Mouse (Mus musculus): ENCODE measurements around the gene Hhat.

Gene Hhat

DNA sequence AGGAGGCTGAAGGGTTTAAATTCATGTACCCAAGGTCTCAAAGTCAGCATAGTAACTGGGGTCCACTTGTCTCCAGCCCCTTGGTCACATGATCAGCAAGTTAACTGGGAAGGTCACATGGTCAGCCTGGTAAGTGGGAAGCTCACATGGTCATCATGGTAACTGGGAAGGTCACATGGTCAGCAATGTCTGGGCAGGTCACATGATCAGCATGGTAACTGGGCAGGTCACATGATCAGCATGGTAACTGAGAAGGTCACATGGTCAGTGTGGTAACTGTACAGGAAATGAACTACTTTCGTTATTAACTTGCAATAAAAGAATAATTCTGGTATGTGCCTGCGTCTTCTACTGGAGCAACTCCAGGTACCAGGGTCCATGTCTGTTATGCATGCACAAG lies 29.1 kb downstream of the Hhat start:
- TF ChIP-seq GATA4 (IDR thresholded peaks at IDR 0.05; ENCODE audit: insufficient replicate concordance, low read length) = no peak

- no peak for TF ChIP-seq GATA4 (IDR thresholded peaks at IDR 0.05; ENCODE audit: insufficient replicate concordance, low read length)
Observed at GRCm38 (mm10) chr1:192736524-192736923, 34.5 kb downstream of the Hhat start.

- TF ChIP-seq GATA4 (IDR thresholded peaks at IDR 0.05; ENCODE audit: insufficient replicate concordance, low read length) = no peak
Observed at GRCm38 (mm10) chr1:192736002-192736426, 35.0 kb downstream of the Hhat start.

DNA sequence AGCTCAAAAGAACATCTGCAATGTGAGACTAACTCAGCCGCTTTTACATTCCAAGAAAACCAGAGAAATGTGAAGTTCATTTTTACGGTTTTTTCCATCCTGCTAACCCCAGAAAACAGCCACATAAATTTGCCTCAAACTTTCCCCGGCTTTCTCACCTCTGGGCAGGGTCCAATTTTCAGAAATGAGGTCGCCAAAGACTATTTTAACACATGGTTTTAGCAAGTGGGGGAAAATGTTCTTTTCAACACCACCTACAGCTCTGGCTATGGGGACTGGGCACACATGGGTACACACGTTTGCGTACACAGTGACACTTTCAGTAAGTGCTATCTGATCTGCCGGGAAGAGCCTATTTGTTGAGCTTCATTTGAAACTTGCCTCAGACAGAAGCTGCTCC lies 40.5 kb downstream of the Hhat start:
- TF ChIP-seq GATA4 (IDR thresholded peaks at IDR 0.05; ENCODE audit: insufficient replicate concordance, low read length) = no peak

DNA sequence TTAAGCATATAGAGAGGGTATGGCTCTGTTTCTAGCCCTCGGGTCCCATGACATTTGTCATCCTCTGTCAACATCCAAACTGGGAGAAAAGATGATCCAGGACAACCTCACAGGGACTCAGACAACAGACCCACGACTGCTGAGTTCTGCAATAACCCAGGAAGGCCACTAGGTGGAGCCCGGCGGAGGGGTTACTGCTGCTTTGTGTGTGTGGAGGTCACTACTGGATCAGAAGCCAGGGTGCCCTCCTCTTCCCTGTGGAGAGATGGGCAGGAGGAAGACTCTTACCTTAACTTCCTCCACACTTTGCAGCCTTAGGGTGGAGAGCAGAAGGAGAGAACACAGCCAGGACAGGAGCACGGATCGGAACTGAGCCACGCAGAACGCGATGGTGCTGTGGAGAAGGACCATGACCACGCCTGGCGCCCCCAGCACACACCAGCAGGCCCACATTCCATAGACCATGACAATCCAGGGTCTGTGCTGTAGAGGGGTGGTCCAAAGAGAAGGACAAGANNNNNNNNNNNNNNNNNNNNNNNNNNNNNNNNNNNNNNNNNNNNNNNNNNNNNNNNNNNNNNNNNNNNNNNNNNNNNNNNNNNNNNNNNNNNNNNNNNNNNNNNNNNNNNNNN lies 43.9 kb downstream of the Hhat start:
- no peak for TF ChIP-seq GATA4 (IDR thresholded peaks at IDR 0.05; ENCODE audit: insufficient replicate concordance, low read length)

DNA sequence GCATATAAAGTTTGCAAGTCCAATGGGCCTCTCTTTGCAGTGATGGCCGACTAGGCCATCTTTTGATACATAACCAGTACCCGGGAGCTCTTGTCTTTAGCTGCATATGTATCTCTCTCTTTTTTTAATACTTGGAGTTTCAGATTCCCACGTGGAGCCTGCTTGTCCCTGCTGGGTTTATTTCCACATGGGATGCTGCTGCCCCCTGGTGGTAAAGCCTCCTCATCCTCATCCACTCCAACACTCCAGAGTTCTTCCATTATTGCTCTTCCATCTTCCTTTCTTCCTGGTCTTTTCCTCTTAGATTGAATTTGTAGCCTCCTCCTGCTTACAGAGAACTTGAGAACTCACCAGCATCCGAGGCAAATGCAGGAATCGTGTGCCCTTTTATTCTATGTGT lies 48.9 kb downstream of the Hhat start:
- no peak for TF ChIP-seq GATA4 (IDR thresholded peaks at IDR 0.05; ENCODE audit: insufficient replicate concordance, low read length)

- TF ChIP-seq GATA4 (IDR thresholded peaks at IDR 0.05; ENCODE audit: insufficient replicate concordance, low read length) = no peak
Observed at GRCm38 (mm10) chr1:192720156-192720555, 50.9 kb downstream of the Hhat start.

- no peak for TF ChIP-seq GATA4 (IDR thresholded peaks at IDR 0.05; ENCODE audit: insufficient replicate concordance, low read length)
Observed at GRCm38 (mm10) chr1:192711779-192712348, 59.2 kb downstream of the Hhat start.

- TF ChIP-seq GATA4 (IDR thresholded peaks at IDR 0.05; ENCODE audit: insufficient replicate concordance, low read length) = no peak
Observed at GRCm38 (mm10) chr1:192700339-192701073, 70.5 kb downstream of the Hhat start.

- no peak for TF ChIP-seq GATA4 (IDR thresholded peaks at IDR 0.05; ENCODE audit: insufficient replicate concordance, low read length)
Observed at GRCm38 (mm10) chr1:192699101-192699500, 71.9 kb downstream of the Hhat start.

DNA sequence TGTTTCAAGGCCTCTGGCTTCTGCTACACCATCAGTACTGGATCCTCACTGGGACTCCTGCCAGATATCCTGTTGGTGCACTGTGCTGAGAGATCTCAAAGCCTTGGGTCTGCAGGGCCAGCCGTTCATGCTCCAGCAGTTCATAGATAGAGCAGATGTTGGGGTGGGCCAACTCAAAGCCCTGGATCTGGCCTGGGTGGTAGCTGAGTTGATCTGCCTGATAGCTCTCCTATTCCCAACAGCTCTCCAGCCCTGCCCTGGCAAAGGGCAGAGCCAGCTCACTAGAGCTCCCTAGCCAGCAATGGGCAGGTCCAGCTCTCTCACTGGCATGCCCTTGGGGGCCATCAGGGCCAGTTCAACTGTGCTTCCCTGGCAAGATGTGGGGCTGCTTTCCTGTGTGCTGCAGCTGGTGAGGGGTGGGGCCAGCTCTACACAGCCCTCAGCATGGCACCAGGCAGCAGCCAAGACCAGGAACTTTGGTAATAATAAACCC lies 74.6 kb downstream of the Hhat start:
- no peak for TF ChIP-seq GATA4 (IDR thresholded peaks at IDR 0.05; ENCODE audit: insufficient replicate concordance, low read length)

- TF ChIP-seq GATA4 (IDR thresholded peaks at IDR 0.05; ENCODE audit: insufficient replicate concordance, low read length) = no peak
Observed at GRCm38 (mm10) chr1:192693644-192694043, 77.4 kb downstream of the Hhat start.

GRCm38 (mm10) chr1:192692982-192693381 lies 78.0 kb downstream of the Hhat start:
- TF ChIP-seq GATA4 (IDR thresholded peaks at IDR 0.05; ENCODE audit: insufficient replicate concordance, low read length) = no peak

GRCm38 (mm10) chr1:192682219-192682951 lies 88.6 kb downstream of the Hhat start:
- no peak for TF ChIP-seq GATA4 (IDR thresholded peaks at IDR 0.05; ENCODE audit: insufficient replicate concordance, low read length)

DNA sequence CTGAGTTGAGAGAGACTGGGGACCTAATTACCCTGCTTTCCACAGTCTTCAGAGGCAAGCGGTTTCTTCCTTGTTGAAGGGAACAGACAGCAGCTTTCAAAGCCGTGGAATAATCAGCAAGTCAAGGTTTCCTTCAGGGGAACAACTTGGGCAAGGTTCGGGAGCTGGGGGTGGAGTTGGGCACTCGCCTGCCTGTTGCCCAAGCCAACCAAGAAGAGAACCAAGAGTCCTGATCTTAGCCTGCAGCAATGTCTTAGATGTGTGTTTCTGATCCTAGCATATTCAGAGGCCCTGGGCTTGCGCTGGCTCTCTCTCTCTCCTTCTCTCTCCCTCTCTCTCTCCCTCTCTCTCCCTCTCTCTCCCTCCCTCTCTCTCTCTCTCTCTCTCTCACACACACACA lies 93.8 kb downstream of the Hhat start:
- TF ChIP-seq GATA4 (IDR thresholded peaks at IDR 0.05; ENCODE audit: insufficient replicate concordance, low read length) = no peak

Data from liver, adult (tissue).